Mouse (Mus musculus): ENCODE results near the gene P2ry2. TPM values are rescaled to one million over a fixed set of nuclear protein-coding genes. Genes with fewer than 3 reads are reported as not detected.

P2ry2 gene
- total RNA-seq, 1 experiment, result 2.8 TPM

GRCm38 (mm10) chr7:100995951-100996350, 16.7 kb downstream of the P2ry2 start:
- Histone ChIP-seq H3K36me3 (ENCODE audit: control insufficient read depth, insufficient read depth, low read length, poor library complexity, severe bottlenecking) (no peaks in the 10 kb centered on the region), H3K27ac (ENCODE audit: insufficient read depth, low read depth, low read length, poor library complexity, severe bottlenecking) (no peak overlapping the region), H3K4me1 (ENCODE audit: control insufficient read depth in 2 of 2, insufficient read depth in 2 of 2, low read length in 2 of 2, poor library complexity in 1 of 2) (peaks cover 0 to 5% of the 10 kb centered on the region in 2 experiments; a peak in 1 of 4 replicates), H3K9me3 (ENCODE audit: control insufficient read depth, insufficient read depth, low read depth, low read length) (no peaks in the 10 kb centered on the region), H3K9ac (ENCODE audit: insufficient read depth, low read depth, low read length, poor library complexity, severe bottlenecking) (no peak overlapping the region), H3K4me3 (ENCODE audit: insufficient read depth in 1 of 2, low read depth in 1 of 2, low read length in 2 of 2, poor library complexity in 1 of 2, severe bottlenecking in 1 of 2) (no peak overlapping the region)
- in situ Hi-C loops (cut with MboI; ENCODE audit: low sequenced_read_pairs in 2 of 2, unreplicated experiment in 2 of 2), result loop anchor here in 1 of 2 experiments (5.0 kb wide), 1 partner anchor 51 kb away; no protein-coding TSS in a partner anchor
- TF ChIP-seq HCFC1 (IDR thresholded peaks at IDR 0.05; ENCODE audit: borderline replicate concordance, insufficient read depth, low read length), result no peak
- TF ChIP-seq ZNF384 (IDR thresholded peaks at IDR 0.05; ENCODE audit: low read depth, low read length), result no peak
- no peak for TF ChIP-seq CHD2 (IDR thresholded peaks at IDR 0.05; ENCODE audit: low read depth, low read length)
- TF ChIP-seq ZC3H11A (IDR thresholded peaks at IDR 0.05; ENCODE audit: borderline replicate concordance, low read depth, low read length), result no peak
- no peak for TF ChIP-seq MAFK (IDR thresholded peaks at IDR 0.05; ENCODE audit: insufficient read depth, low read depth, low read length)
- no peak for DNase-seq (ENCODE audit: low read depth, low spot score)

GRCm38 (mm10) chr7:100995260-100995864, 17.3 kb downstream of the P2ry2 start:
- DNase-seq (ENCODE audit: low read depth, low spot score), result no peak
- TF ChIP-seq MAFK (IDR thresholded peaks at IDR 0.05; ENCODE audit: insufficient read depth, low read depth, low read length) (no peak), ZC3H11A (IDR thresholded peaks at IDR 0.05; ENCODE audit: borderline replicate concordance, low read depth, low read length) (no peak), CHD2 (IDR thresholded peaks at IDR 0.05; ENCODE audit: low read depth, low read length) (no peak), HCFC1 (IDR thresholded peaks at IDR 0.05; ENCODE audit: borderline replicate concordance, insufficient read depth, low read length) (no peak), ZNF384 (IDR thresholded peaks at IDR 0.05; ENCODE audit: low read depth, low read length) (no peak)
- Histone ChIP-seq H3K4me3 (ENCODE audit: insufficient read depth in 1 of 2, low read depth in 1 of 2, low read length in 2 of 2, poor library complexity in 1 of 2, severe bottlenecking in 1 of 2) (no peak overlapping the region), H3K4me1 (ENCODE audit: control insufficient read depth in 2 of 2, insufficient read depth in 2 of 2, low read length in 2 of 2, poor library complexity in 1 of 2) (peaks cover 0 to 5% of the 10 kb centered on the region in 2 experiments; a peak in 1 of 4 replicates), H3K9ac (ENCODE audit: insufficient read depth, low read depth, low read length, poor library complexity, severe bottlenecking) (no peak overlapping the region), H3K9me3 (ENCODE audit: control insufficient read depth, insufficient read depth, low read depth, low read length) (no peaks in the 10 kb centered on the region), H3K36me3 (ENCODE audit: control insufficient read depth, insufficient read depth, low read length, poor library complexity, severe bottlenecking) (no peaks in the 10 kb centered on the region), H3K27ac (ENCODE audit: insufficient read depth, low read depth, low read length, poor library complexity, severe bottlenecking) (no peak overlapping the region)
- in situ Hi-C loops (cut with MboI; ENCODE audit: low sequenced_read_pairs in 2 of 2, unreplicated experiment in 2 of 2), result loop anchor here in 1 of 2 experiments (5.0 kb wide), 1 partner anchor 52 kb away; no protein-coding TSS in a partner anchor

GRCm38 (mm10) chr7:100993166-100993565, 19.5 kb downstream of the P2ry2 start:
- DNase-seq (ENCODE audit: low read depth, low spot score), result no peak
- no peak overlapping the region for H3K27ac ChIP-seq (ENCODE audit: insufficient read depth, low read depth, low read length, poor library complexity, severe bottlenecking)
- in situ Hi-C loops (cut with MboI; ENCODE audit: low sequenced_read_pairs in 2 of 2, unreplicated experiment in 2 of 2), result no loop called here
- no peak for TF ChIP-seq HCFC1 (IDR thresholded peaks at IDR 0.05; ENCODE audit: borderline replicate concordance, insufficient read depth, low read length)
- no peaks in the 10 kb centered on the region for H3K9me3 ChIP-seq (ENCODE audit: control insufficient read depth, insufficient read depth, low read depth, low read length)
- H3K9ac ChIP-seq (ENCODE audit: insufficient read depth, low read depth, low read length, poor library complexity, severe bottlenecking), result no peak overlapping the region
- H3K4me3 ChIP-seq (ENCODE audit: insufficient read depth in 1 of 2, low read depth in 1 of 2, low read length in 2 of 2, poor library complexity in 1 of 2, severe bottlenecking in 1 of 2), result no peak overlapping the region
- no peaks in the 10 kb centered on the region for H3K36me3 ChIP-seq (ENCODE audit: control insufficient read depth, insufficient read depth, low read length, poor library complexity, severe bottlenecking)
- peaks cover 0 to 3% of the 10 kb centered on the region in 2 experiments; a peak in 1 of 4 replicates for H3K4me1 ChIP-seq (ENCODE audit: control insufficient read depth in 2 of 2, insufficient read depth in 2 of 2, low read length in 2 of 2, poor library complexity in 1 of 2)

GRCm38 (mm10) chr7:100991972-100992371, 20.7 kb downstream of the P2ry2 start:
- Histone ChIP-seq H3K9me3 (ENCODE audit: control insufficient read depth, insufficient read depth, low read depth, low read length) (no peaks in the 10 kb centered on the region), H3K4me1 (ENCODE audit: control insufficient read depth in 2 of 2, insufficient read depth in 2 of 2, low read length in 2 of 2, poor library complexity in 1 of 2) (peaks cover 0 to 3% of the 10 kb centered on the region in 2 experiments; a peak in 1 of 4 replicates), H3K36me3 (ENCODE audit: control insufficient read depth, insufficient read depth, low read length, poor library complexity, severe bottlenecking) (no peaks in the 10 kb centered on the region), H3K27ac (ENCODE audit: insufficient read depth, low read depth, low read length, poor library complexity, severe bottlenecking) (no peak overlapping the region), H3K9ac (ENCODE audit: insufficient read depth, low read depth, low read length, poor library complexity, severe bottlenecking) (no peak overlapping the region), H3K4me3 (ENCODE audit: insufficient read depth in 1 of 2, low read depth in 1 of 2, low read length in 2 of 2, poor library complexity in 1 of 2, severe bottlenecking in 1 of 2) (no peak overlapping the region)
- DNase-seq (ENCODE audit: low read depth, low spot score), result no peak
- TF ChIP-seq ZNF384 (IDR thresholded peaks at IDR 0.05; ENCODE audit: low read depth, low read length) (no peak), HCFC1 (IDR thresholded peaks at IDR 0.05; ENCODE audit: borderline replicate concordance, insufficient read depth, low read length) (no peak), CHD2 (IDR thresholded peaks at IDR 0.05; ENCODE audit: low read depth, low read length) (no peak), ZC3H11A (IDR thresholded peaks at IDR 0.05; ENCODE audit: borderline replicate concordance, low read depth, low read length) (no peak), MAFK (IDR thresholded peaks at IDR 0.05; ENCODE audit: insufficient read depth, low read depth, low read length) (no peak)
- in situ Hi-C loops (cut with MboI; ENCODE audit: low sequenced_read_pairs in 2 of 2, unreplicated experiment in 2 of 2), result no loop called here

Data from ES-E14 (cell line).